Mouse (Mus musculus): Measurements from ENCODE around the gene Slc35g2. TPM values are rescaled to one million over a fixed set of nuclear protein-coding genes. Genes with fewer than 3 reads are reported as not detected.
A peak's percentile ranks its signal among the peaks of the same experiment; 100 is the strongest.

Gene Slc35g2
- total and polyA plus RNA-seq, 3 experiments: not detected

GRCm38 (mm10) chr9:100545715-100546593 lies 24.9 kb downstream of the Slc35g2 start, which contains the start of gene Nck1:
Gene Nck1, minus strand, starts transcription at chr9:100546134.
- Histone ChIP-seq H3K27me3 (replicated peaks) (no peaks in the 10 kb centered on the region), H3K79me2 (replicated peaks; ENCODE audit: control insufficient read depth, extremely low read depth, insufficient read depth, poor library complexity, severe bottlenecking) (peaks cover 39% of the 10 kb centered on the region), H3K4me2 (ENCODE audit: insufficient read depth, low read depth, poor library complexity, severe bottlenecking) (peak within 1 kb of the TSS; percentile 65), H3K36me3 (replicated peaks in 1 of 2; ENCODE audit: control insufficient read depth in 1 of 2, insufficient read depth in 1 of 2, low read length in 1 of 2) (peaks cover 0 to 5% of the 10 kb centered on the region in 2 experiments), H3K9ac (ENCODE audit: insufficient read depth, low read depth) (peak within 1 kb of the TSS; percentile 76), H3K4me3 (replicated peaks in 1 of 3; ENCODE audit: low read depth in 2 of 3, low read length in 2 of 3, poor library complexity in 1 of 3) (peak within 1 kb of the TSS; percentile 83 to 96 (median 83)), H3K4me1 (ENCODE audit: control insufficient read depth in 1 of 2, insufficient read depth in 2 of 2) (peaks cover 0 to 21% of the 10 kb centered on the region in 2 experiments; a peak in 1 of 4 replicates), H3K9me3 (replicated peaks; ENCODE audit: low read length) (peaks cover 8% of the 10 kb centered on the region), H3K27ac (ENCODE audit: insufficient read depth, low read depth) (peak within 1 kb of the TSS; percentile 83)
- in situ Hi-C loops (cut with MboI; ENCODE audit: low pct_ligation_motif_present, low pct_unique_long_range_greater_than_20kb, low sequenced_read_pairs): no loop called here
- dilution Hi-C loops (cut with MboI; ENCODE audit: extremely low pct_ligation_motif_present, extremely low pct_unique_long_range_greater_than_20kb, low sequenced_read_pairs): no loop called here
- DNase-seq (ENCODE audit: extremely low read depth): peak; percentile 96
- TF ChIP-seq USF2 (conservative IDR thresholded peaks at IDR 0.05; ENCODE audit: low read depth, low read length) (no peak), CTCF (conservative IDR thresholded peaks at IDR 0.05 in 1 of 2, IDR thresholded peaks at IDR 0.05 in 1 of 2; ENCODE audit: low read depth in 2 of 2, low read length in 2 of 2) (peak in 1 of 2 experiments; percentile 76; a peak in 2 of 4 replicates), EP300 (IDR thresholded peaks at IDR 0.05; ENCODE audit: low read length) (no peak), MXI1 (IDR thresholded peaks at IDR 0.05; ENCODE audit: low read depth, low read length) (no peak; the same call in none of the 2 replicates), BHLHE40 (IDR thresholded peaks at IDR 0.05; ENCODE audit: low read depth, low read length) (peak; percentile 61), JUND (conservative IDR thresholded peaks at IDR 0.05; ENCODE audit: low read depth, low read length) (no peak), POLR2A (IDR thresholded peaks at IDR 0.05; ENCODE audit: low read depth, low read length) (peak; percentile 91), HCFC1 (IDR thresholded peaks at IDR 0.05; ENCODE audit: low read depth, low read length) (peak; percentile 21), MAZ (IDR thresholded peaks at IDR 0.05; ENCODE audit: low read depth, low read length) (no peak), SMC3 (IDR thresholded peaks at IDR 0.05; ENCODE audit: low read depth, low read length) (peak; percentile 56), SIN3A (IDR thresholded peaks at IDR 0.05; ENCODE audit: low read length) (peak; percentile 60; the same call in 1 of the 2 replicates), NRF1 (IDR thresholded peaks at IDR 0.05; ENCODE audit: low read depth, low read length) (peak; percentile 81), MAX (IDR thresholded peaks at IDR 0.05; ENCODE audit: low read length) (peak; percentile 41; the same call in 1 of the 2 replicates), MAFK (IDR thresholded peaks at IDR 0.05; ENCODE audit: insufficient replicate concordance, low read length) (no peak), ZC3H11A (IDR thresholded peaks at IDR 0.05; ENCODE audit: low read depth, low read length) (no peak), ZNF384 (IDR thresholded peaks at IDR 0.05; ENCODE audit: low read depth, low read length) (no peak), MEF2A (IDR thresholded peaks at IDR 0.05; ENCODE audit: borderline replicate concordance, low read depth, low read length) (peak; percentile 17; the same call in 1 of the 2 replicates), RCOR1 (conservative IDR thresholded peaks at IDR 0.05; ENCODE audit: low read depth, low read length) (no peak), CHD2 (IDR thresholded peaks at IDR 0.05; ENCODE audit: low read length) (no peak; the same call in 1 of the 2 replicates), TBP (conservative IDR thresholded peaks at IDR 0.05; ENCODE audit: low read depth, low read length) (peak; percentile 65; the same call in 1 of the 2 replicates), POLR2AphosphoS2 (IDR thresholded peaks at IDR 0.05; ENCODE audit: low read depth, low read length) (peak; percentile 79), ELF1 (IDR thresholded peaks at IDR 0.05; ENCODE audit: low read depth, low read length) (peak; percentile 64), KAT2A (IDR thresholded peaks at IDR 0.05; ENCODE audit: insufficient replicate concordance, low read length) (no peak), IRF4 (IDR thresholded peaks at IDR 0.05; ENCODE audit: low read depth, low read length) (peak; percentile 42; the same call in 1 of the 2 replicates), NELFE (IDR thresholded peaks at IDR 0.05; ENCODE audit: low read depth, low read length) (peak; percentile 82), MYC (IDR thresholded peaks at IDR 0.05; ENCODE audit: low read depth, low read length) (no peak), ETS1 (conservative IDR thresholded peaks at IDR 0.05; ENCODE audit: low read depth, low read length) (no peak), USF1 (IDR thresholded peaks at IDR 0.05; ENCODE audit: low read depth, low read length) (no peak), ZMIZ1 (IDR thresholded peaks at IDR 0.05; ENCODE audit: low read depth, low read length) (no peak; the same call in 1 of the 2 replicates), UBTF (IDR thresholded peaks at IDR 0.05; ENCODE audit: low read depth, low read length) (0 out of 2 replicates have a peak, but pooled peaks have one; percentile 68), PAX5 (IDR thresholded peaks at IDR 0.05; ENCODE audit: low read length) (no peak), ZKSCAN1 (IDR thresholded peaks at IDR 0.05; ENCODE audit: borderline replicate concordance, low read depth, low read length) (no peak), RAD21 (IDR thresholded peaks at IDR 0.05; ENCODE audit: low read depth, low read length) (peak; percentile 8), E2F4 (IDR thresholded peaks at IDR 0.05; ENCODE audit: insufficient replicate concordance, low read depth, low read length) (no peak), JUN (IDR thresholded peaks at IDR 0.05; ENCODE audit: insufficient read depth, low read depth, low read length) (no peak), TCF12 (IDR thresholded peaks at IDR 0.05; ENCODE audit: low read depth, low read length) (peak; percentile 73), GABPA (IDR thresholded peaks at IDR 0.05; ENCODE audit: insufficient replicate concordance, low read depth, low read length) (no peak), CHD1 (IDR thresholded peaks at IDR 0.05; ENCODE audit: low read depth, low read length) (no peak; the same call in 1 of the 2 replicates)
